Mouse (Mus musculus) fat pad, adult 2 months (tissue): ENCODE results near the gene Sfxn3.
"Not testable (repeated sequence)": the region's sequence is repeated elsewhere in the genome, so short reads cannot be mapped to it uniquely, and the experiment has no call there.

Source experiments
- DNase-seq: peaks from one replicate; pipeline ENCODE4 v3.0.0-alpha.2; 2011; ENCODE audit warnings: low read depth, low spot score; ENCODE audit errors: extremely low read depth

The Sfxn3 gene

DNA sequence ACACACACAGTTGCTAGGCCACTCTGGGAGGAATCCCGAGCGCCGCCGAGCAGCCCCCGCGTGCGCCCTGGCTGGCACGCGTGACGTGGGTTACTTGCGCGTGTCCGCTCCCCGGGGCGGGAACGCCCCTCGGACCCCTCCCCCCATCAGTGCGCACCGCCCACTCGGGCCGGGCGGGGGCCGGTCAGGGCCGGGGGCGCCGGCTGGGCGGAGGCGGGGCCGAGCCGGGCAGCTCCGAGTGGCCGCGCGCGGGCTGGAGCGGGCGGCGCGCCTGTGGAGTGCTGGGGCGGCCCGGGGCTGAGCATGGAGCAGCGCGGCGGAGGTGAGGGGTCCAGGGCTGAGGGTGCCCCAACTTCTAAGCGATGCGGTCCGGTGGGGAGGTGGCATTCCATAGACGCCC, 29.4 kb upstream of the Sfxn3 start:
- no peak for DNase-seq

GRCm38 (mm10) chr19:45018351-45018831, 28.9 kb upstream of the Sfxn3 start:
- no peak for DNase-seq

- DNase-seq: no peak
Measured at GRCm38 (mm10) chr19:45020348-45020747, 27.0 kb upstream of the Sfxn3 start.

DNA sequence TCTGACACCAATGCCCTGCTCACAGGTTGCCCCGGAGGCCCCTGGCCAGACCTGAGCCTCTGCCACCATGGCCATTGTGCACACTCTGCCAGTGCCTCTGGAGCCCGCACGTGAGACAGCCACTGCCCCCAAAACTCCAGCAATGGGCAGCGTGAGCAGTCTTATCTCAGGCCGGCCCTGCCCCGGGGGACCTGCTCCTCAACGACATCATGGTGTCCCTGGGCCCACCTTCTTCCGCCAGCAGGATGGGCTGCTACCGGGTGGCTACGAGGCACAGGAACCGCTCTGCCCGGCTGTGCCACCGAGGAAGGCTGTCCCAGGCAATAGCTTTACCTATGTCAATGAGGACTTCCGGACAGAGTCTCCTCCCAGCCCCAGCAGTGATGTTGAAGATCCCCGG, 25.9 kb upstream of the Sfxn3 start:
- DNase-seq: no peak

- DNase-seq: no peak
Measured at GRCm38 (mm10) chr19:45023993-45024392, 23.3 kb upstream of the Sfxn3 start.

DNA sequence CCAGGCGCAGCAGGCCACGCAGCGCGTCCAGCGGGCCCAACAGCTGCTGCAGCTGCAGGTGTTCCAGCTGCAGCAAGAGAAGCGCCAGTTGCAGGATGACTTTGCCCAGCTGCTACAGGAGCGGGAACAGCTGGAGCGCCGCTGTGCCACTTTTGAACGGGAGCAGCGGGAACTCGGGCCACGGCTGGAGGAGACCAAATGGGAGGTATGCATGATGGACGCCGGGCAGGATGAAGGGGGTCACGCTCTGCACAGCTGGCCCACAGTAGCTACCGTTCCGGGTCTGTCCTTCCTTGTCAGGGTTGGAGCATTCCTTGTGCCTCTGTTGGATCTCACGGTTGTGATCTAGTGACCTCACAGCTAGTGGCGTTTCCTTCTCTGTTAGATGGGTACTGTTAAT, 22.5 kb upstream of the Sfxn3 start:
- no peak for DNase-seq

DNA sequence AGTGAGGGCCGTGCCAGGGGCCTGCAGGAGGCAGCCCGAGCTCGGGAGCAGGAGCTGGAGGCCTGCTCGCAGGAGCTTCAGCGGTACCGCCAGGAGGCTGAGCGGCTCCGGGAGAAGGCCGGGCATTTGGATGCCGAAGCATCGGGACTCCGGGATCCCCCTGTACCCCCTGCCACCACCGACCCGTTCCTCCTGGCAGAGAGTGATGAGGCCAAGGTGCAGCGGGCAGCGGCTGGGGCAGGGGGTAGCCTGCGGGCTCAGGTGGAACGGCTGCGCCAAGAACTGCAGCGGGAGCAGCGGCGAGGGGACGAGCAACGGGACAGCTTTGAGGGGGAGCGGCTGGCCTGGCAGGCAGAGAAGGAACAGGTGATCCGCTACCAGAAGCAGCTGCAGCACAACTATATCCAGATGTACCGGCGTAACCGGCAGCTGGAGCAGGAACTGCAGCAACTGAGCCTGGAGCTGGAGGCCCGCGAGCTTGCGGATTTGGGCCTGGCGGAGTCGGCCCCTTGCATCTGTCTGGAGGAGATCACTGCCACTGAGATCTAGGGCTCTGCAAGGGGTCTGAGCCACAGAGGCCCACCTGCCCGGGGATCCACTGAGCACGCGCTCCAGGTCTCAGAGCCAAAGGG, 21.2 kb upstream of the Sfxn3 start:
- DNase-seq: no peak

- DNase-seq: no peak
Measured at GRCm38 (mm10) chr19:45026958-45027670, 20.2 kb upstream of the Sfxn3 start.

DNA sequence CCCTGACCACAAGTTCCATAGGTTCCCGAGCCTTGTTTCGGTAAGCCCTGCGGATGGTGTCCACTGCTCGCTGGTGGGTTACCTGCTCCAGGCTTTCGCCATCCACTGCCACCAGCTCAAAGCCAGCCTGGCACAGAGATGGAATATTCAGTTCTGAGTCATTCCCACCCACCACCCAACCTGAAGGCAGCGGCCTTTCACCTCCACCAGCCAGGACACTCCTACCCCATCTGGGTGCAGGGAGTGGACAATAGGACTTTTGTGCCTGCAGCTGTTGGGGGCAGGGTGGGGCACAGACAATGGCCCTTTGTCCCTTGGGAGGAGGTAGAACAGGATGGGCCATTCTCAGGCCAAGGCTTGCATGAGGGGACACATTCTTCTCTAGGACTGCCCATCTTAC, 19.5 kb upstream of the Sfxn3 start:
- DNase-seq: no peak

DNA sequence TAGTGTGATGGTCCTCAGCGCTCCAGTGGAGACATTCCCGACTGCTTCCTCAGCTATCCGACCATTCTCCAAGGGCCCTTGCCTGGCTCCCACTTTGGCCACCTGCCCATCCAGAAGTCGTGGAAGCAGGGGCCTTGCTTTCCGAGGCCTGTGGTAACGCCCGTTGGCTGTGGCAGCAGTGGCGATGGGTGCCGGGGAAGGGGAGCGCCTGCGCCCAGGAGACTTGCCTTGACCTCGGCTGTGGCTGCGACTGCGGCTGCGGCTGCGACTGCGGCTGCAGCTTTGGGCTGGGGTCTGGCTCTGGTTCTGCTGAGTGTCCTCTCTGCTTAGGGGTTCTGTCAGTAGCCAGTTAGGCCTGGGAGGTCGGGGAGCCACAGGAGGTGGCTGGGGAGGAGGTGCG, 18.6 kb upstream of the Sfxn3 start:
- no peak for DNase-seq

- no peak for DNase-seq
Measured at GRCm38 (mm10) chr19:45029571-45029970, 17.7 kb upstream of the Sfxn3 start.

DNA sequence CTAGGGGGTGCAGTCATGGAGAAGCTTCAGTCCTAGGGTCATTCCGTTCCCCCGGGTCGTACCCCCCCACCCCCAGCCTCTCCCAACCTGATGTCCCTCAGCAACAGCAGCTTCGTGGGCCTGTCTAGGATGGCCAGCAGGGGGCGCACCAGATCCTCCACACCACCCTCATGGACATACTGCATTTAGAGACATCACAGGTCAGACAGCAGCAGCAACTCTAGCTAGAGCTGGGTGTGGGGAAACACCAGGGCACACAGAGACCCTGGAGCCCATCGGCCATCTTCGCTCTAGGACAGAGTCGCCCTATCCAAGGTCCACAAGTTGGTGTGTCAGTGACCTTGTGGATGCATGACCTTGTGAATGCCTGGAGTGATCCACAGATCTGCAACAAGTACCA, 17.2 kb upstream of the Sfxn3 start:
- DNase-seq: no peak

DNA sequence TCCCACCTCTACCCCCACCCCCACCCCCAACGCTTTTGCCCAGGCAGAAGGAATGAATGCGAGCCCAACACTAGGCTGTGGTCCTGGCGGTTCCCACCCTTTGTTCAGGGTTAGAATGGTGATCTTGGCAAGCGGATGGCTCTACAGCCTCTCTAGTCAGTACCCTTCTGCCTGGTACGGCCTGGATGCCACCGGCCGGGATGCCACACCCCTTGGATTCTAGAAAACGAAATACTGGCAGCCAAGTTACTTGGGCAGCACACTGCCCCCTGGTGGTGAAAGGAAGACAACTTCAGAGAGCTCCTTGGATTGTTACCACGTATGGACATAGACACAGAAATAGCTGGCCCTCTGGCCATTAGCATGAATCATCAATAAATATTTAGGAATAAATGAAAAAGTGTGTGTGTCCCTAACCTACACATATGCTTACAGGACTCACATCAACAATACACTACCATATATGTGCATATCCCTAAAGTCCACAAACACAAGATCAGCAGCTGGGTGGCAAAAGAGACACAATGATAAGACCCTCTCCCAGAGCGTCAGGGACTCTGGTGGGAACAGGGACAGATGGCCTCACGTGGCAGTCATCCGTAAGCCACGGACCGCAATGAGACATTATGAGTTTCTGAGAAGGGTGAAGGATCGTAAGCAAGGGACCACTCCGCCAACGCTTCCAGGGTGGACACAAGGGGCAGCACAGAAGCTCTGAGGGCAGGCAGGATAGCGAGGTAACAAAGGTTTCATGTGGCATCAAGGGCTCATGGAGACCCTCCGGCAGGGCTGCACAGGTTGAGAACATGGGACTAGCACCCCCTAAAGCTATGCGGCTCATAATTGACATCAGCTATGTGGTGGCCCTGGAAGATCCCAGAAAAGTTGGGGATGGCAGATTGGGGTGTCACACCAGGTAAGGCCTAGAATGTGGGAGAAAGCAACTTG, 16.3 kb upstream of the Sfxn3 start:
- DNase-seq: no peak

GRCm38 (mm10) chr19:45031780-45032179, 15.5 kb upstream of the Sfxn3 start:
- no peak for DNase-seq

DNA sequence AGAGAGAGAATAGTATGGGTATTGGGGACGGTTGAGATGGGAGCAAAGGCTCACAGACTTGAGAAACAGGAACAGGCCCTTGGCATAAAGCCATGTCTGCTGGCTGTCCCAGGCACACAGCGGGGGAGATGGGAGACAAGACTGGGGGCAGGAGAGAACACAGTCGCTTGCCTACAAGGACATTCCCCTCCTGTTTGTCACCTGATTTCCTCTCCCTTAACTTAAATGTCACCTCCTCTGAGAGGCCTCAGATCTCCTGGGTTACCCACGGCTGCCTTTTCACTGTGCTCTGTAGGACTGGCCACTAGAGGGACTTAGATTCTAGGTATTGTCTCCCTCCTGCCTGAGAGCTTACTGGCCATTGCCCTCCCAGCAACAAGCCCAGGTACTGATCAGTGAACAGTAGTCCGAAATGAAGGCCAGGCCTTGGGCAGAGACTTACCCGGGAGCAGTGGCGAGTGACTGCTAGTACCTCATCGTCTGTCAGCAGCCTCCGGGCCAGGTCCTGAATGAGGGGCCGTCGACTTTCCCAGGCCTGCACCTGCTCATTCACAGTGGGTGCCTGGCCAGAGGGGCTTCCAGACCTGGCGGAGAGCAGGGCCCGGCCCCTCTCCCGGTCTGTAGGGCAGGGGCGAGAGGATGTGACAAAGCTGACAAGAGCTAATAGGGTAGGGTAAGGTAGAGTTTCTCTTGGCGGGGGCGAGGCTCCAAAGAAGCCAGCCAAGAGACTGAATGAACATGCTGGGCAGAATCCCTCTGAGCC, 14.6 kb upstream of the Sfxn3 start:
- DNase-seq: no peak

DNA sequence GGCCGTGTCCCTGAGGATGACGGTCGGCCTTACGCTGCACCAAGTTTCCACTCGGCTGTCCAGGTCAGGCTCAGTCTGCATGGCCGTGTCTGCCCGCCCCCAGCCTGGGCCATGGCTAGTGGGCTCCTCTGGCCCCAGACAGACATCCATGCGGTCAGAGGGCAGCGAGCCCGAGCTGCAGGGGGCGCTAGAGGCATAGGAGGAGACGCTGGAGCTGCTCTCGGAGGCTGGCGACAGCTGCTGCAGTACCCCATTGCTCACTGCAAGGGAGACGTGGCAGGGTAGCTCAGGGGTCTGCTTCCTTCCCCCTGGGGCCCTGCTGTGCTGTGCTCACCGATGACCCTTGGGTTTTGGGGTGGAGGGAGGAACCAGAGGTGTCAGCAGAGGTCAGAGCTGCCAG, 10.4 kb upstream of the Sfxn3 start:
- no peak for DNase-seq

- not testable (repeated sequence) for DNase-seq
Measured at GRCm38 (mm10) chr19:45038198-45038597, 9.1 kb upstream of the Sfxn3 start.

DNA sequence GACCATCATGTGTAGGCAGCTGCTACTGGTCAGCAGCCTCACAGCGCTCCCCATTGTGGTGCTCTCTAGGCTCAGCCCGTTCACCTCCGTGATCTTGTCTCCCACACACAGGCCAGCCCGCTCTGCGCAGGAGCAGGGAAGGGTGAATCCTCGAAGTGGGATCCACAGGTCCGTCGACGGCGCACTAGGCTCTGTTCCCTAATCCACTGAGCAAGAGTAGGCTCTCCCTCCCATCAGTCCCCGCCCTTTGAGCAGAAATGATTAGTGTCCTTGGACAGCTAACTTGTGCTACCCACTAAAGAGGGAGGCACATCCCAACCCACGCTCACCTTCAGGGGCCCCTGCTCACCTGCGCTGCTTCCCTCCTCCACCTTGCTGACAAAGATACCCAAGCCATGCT, 7.1 kb upstream of the Sfxn3 start:
- DNase-seq: no peak

- DNase-seq: no peak
Measured at GRCm38 (mm10) chr19:45044389-45044927, 2.8 kb upstream of the Sfxn3 start.

- no peak for DNase-seq
Measured at GRCm38 (mm10) chr19:45045236-45045635, 2.1 kb upstream of the Sfxn3 start.

- no peak for DNase-seq
Measured at GRCm38 (mm10) chr19:45045651-45046050, 1.7 kb upstream of the Sfxn3 start, which contains the start of gene Pdzd7. Gene Pdzd7, minus strand, starts transcription at chr19:45045717.
